Mouse (Mus musculus) cerebellum, adult 8-10 months (tissue): ENCODE results near the gene Inf2.

ENCODE experiments used
- DNase-seq: peaks from one replicate; pipeline ENCODE4 v3.0.0; 2022

Inf2 gene

DNA sequence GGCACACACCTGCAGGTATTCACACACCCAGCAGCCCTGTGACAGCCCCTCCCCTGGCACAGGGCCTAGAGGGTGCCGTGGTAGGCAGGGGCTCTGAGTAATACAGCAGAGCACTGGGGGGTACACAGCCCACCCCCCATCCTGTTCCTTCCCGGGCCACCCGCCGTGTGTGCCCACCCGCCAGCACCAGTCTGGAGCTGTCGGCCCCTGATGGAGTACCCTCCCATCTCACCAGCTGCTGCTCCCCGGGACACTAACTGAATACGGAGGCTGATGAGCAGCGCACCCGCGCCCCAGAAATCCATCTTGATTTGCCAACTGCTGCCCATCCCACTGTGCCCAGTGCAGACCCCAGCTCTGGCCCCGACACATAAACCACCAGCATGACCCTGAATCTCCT, 75.1 kb downstream of the Inf2 start:
- DNase-seq, result no peak

DNA sequence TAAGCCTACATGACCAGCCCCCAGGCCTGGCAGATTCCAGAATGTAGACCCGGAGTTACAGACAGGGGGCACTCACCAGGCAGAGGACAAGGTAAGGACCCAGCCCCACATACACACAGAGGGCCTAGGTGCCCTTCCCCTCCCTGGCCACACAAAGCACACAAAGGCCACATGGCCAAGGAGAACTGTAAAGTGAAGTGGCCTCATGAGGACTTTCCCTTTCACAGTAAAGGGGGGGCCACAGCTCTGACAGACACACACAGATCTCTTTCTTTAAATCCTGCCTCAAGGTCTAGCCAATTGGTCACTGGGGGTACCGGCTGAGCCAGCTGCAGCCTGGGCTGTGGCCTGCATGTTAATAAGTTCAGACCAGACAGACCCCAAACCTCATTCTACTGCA, 75.5 kb downstream of the Inf2 start:
- DNase-seq, result no peak

- DNase-seq, result no peak
These were observed 76.1 kb downstream of the Inf2 start for GRCm38 (mm10) chr12:112664656-112665055.
